Mouse (Mus musculus): ENCODE data around the gene Zfp385a. TPM values are rescaled to one million over a fixed set of nuclear protein-coding genes. Genes with fewer than 3 reads are reported as not detected.
"Not testable (repeated sequence)": the region's sequence is repeated elsewhere in the genome, so short reads cannot be mapped to it uniquely, and the experiment has no call there.

The Zfp385a gene
- total RNA-seq, 2 experiments from 2014 or later: 8.0 to 13.0 TPM

- Histone ChIP-seq H3K27ac (no peak overlapping the region), H3K4me3 (no peak overlapping the region)
- TF ChIP-seq CTCF (IDR thresholded peaks at IDR 0.05): peak; percentile 31; the same call in 1 of the 2 replicates
- intact Hi-C loops (cut with DNase I): loop anchor here (1.0 kb wide), 1 partner anchor 23 kb away; no protein-coding TSS in a partner anchor
- DNase-seq: no peak
Measured at GRCm38 (mm10) chr15:103284647-103285046, 55.2 kb downstream of the Zfp385a start.

- peak; percentile 71 for TF ChIP-seq CTCF (IDR thresholded peaks at IDR 0.05)
- DNase-seq: peak; percentile 57
- H3K4me3 ChIP-seq: no peak overlapping the region
- intact Hi-C loops (cut with DNase I): loop anchor here (1.0 kb wide), 1 partner anchor 23 kb away; no protein-coding TSS in a partner anchor
- H3K27ac ChIP-seq: no peak overlapping the region
Measured at GRCm38 (mm10) chr15:103284066-103284465, 55.8 kb downstream of the Zfp385a start.

- no peak overlapping the region for H3K27ac ChIP-seq
- no peak overlapping the region for H3K4me3 ChIP-seq
- TF ChIP-seq CTCF (IDR thresholded peaks at IDR 0.05): no peak
- intact Hi-C loops (cut with DNase I): loop anchor here (2.0 kb wide), 1 partner anchor 31 kb away; no protein-coding TSS in a partner anchor
- no peak for DNase-seq
Measured at GRCm38 (mm10) chr15:103281465-103282205, 58.3 kb downstream of the Zfp385a start.

DNA sequence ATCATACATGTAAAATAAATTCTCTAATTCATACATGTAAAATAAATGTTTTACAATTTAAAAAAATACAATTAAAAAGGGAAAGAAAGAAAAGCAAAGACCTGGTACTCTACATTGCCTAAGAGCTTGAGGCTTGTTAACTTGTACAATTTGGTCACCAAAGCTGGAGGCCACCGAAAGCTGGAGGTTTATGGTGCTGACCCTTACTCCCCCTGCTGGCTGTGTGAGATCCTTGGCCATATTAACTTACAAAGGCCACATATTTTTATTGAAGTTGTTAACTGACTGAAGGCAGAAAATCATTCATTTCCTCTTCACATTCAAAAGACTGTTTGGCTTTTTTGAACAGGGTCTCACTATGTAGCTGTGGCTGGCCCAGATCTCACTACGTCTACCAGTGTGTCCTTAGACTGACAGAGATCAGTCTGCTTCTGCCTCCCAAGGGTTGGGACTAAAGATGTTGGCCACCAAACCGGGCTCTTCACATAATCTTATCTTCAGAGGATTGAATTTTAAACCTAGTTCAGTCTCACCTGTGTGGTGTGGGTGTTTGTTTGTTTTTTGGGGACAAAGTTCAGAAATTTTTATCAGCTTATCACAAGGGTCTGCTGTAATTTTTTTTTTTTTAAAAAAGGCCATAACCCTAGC, 59.0 kb downstream of the Zfp385a start:
- DNase-seq: no peak
- TF ChIP-seq CTCF (IDR thresholded peaks at IDR 0.05): peak; percentile 65
- Histone ChIP-seq H3K4me3 (no peak overlapping the region), H3K27ac (no peak overlapping the region)
- intact Hi-C loops (cut with DNase I): loop anchor here (2.0 kb wide), 1 partner anchor 30 kb away; no protein-coding TSS in a partner anchor

GRCm38 (mm10) chr15:103279750-103280149, 60.1 kb downstream of the Zfp385a start:
- no peak for DNase-seq
- no peak overlapping the region for H3K4me3 ChIP-seq
- intact Hi-C loops (cut with DNase I): loop anchor here (2.0 kb wide), 1 partner anchor 29 kb away; no protein-coding TSS in a partner anchor
- no peak overlapping the region for H3K27ac ChIP-seq
- peak; percentile 65 for TF ChIP-seq CTCF (IDR thresholded peaks at IDR 0.05)

DNA sequence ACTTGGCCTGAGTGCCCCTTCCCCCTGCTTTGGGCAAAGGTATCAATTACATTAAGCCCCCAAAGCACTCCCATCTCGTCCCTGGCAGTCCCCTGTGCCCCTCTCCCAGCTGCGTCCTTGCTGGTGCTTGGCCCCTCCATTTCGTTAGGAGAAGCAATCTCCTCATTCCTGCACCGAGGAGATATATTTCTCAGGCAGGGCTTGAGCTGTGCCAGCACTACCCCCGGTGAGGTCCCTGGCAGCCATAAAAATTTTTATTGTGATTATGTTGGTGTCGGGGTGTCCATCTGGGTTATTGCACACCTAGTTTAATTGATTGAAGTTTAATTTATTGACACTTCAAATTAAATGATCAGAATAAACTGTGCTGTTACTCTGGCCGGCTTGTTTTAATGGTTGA, 61.9 kb downstream of the Zfp385a start:
- intact Hi-C loops (cut with DNase I): no loop called here
- no peak for DNase-seq
- no peak for TF ChIP-seq CTCF (IDR thresholded peaks at IDR 0.05)
- Histone ChIP-seq H3K27ac (no peak overlapping the region), H3K4me3 (no peak overlapping the region)

- DNase-seq; H3K4me3 ChIP-seq; H3K27ac ChIP-seq; intact Hi-C loops (cut with DNase I): not testable (repeated sequence)
Measured at GRCm38 (mm10) chr15:103275943-103276342, 64.0 kb downstream of the Zfp385a start.

DNA sequence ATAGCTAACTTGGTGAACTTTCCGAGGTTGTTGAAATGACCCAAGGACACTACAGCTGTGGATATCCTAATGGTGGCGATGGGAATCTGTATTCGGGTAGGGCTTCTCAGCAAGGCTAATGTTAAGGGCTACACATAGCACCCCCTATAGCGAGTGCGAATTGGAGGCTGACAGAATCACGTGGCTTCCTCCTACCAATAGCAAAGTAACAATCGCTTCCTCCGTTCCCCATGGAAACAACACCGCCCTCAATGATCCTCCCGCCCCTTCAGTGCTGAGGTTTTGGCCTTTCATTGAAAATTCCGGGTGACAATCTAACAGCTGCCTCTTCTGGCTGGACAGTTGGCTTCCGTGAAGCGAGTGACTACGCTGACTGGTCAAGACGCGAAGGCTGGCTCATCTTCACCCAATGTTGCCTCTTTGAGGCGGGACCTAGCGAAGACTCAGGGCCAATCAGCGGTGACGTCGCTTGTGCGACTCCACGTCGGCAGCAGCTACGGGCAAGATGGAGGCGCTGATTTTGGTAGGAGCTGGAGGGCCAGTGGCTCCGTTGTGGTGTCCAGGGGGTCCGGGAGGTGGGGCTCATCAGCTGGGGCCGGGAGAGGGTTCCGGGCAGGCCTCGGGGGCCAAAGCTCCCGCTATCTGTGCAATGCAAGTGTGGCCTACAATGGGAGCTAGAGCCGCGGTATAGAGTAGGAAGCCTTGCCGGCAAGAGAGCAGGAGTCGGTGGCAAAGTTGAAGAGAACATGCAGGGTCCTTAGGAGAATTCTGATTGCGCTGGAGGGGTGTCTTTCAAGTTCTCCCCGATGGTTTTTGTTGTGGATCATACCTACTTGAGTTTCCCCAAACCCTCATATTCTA, 67.2 kb downstream of the Zfp385a start, which contains the start of gene Copz1:
Gene Copz1 (plus strand): TSS at position 296 of the 861 bp plus-strand sequence.
- TF ChIP-seq CTCF (IDR thresholded peaks at IDR 0.05): peak; percentile 29; the same call in 1 of the 2 replicates
- peak; percentile 97 for DNase-seq
- peak within 1 kb of the TSS; percentile 92 for H3K27ac ChIP-seq
- intact Hi-C loops (cut with DNase I): no loop called here
- peak within 1 kb of the TSS; percentile 98 for H3K4me3 ChIP-seq

DNA sequence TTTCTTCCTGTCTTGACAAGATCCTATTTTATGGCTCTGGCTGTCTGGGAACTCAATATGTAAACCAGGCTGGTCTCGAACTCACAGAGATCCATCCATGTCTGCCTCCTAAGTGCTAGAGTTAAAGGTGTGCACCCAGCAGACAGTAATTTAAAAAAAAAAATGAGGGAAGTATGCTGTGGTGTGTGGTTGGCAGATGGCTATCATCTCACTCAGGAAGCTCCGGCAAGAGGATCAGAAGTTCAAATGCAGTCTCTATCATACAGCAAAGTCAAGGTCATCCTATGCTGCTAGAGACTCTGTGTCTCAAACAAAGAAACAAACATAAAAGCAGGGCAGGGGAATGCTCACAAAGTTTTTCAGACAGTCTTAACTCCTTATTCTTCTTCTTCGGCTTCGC, 71.0 kb downstream of the Zfp385a start:
- no peak overlapping the region for H3K4me3 ChIP-seq
- no peak for DNase-seq
- TF ChIP-seq CTCF (IDR thresholded peaks at IDR 0.05): no peak
- H3K27ac ChIP-seq: no peak overlapping the region
- intact Hi-C loops (cut with DNase I): no loop called here

- DNase-seq: no peak
- H3K27ac ChIP-seq: no peak overlapping the region
- intact Hi-C loops (cut with DNase I): no loop called here
- no peak for TF ChIP-seq CTCF (IDR thresholded peaks at IDR 0.05)
- H3K4me3 ChIP-seq: no peak overlapping the region
Measured at GRCm38 (mm10) chr15:103264794-103265193, 75.1 kb downstream of the Zfp385a start.

Small RNA genes lying within 50 kb of the gene (microRNA-seq; reads per million reads assigned to microRNA genes)
- gene Mir148b (98.3 reads per million, percentile 43 among the genes with 10 or more reads in this experiment), gene Mir6963 (not detected)

Other genes starting within 250 kb of the Zfp385a start
- gene Smug1, start 173.0 kb downstream of the Zfp385a start, total RNA-seq (2021): 10 to 100 TPM; 10.8 to 12.7 TPM
- 10 to 100 TPM; 24.4 to 36.6 TPM for gene Cbx5, start 100.3 kb downstream of the Zfp385a start, total RNA-seq (2021)
- gene Hnrnpa1, start 99.7 kb downstream of the Zfp385a start, total RNA-seq (2021): 10 to 100 TPM; 93.9 to 98.7 TPM
- gene Nfe2, start 81.7 kb downstream of the Zfp385a start, total RNA-seq (2021): not detected
- 10 to 100 TPM; 38.5 to 41.4 TPM for gene Copz1, start 67.4 kb downstream of the Zfp385a start, total RNA-seq (2021)
- gene Gpr84, start 29.5 kb downstream of the Zfp385a start, total RNA-seq (2021): not detected
- gene Itga5, start 26.7 kb upstream of the Zfp385a start, total RNA-seq (2021): 1 to 10 TPM; 5.0 to 10.0 TPM
- not detected for gene Gtsf1, start 90.4 kb upstream of the Zfp385a start, total RNA-seq (2021)
- gene Gtsf2, start 108.4 kb upstream of the Zfp385a start, total RNA-seq (2021): not detected
- under 1 TPM; 0.79 to 0.98 TPM for gene Nckap1l, start 113.7 kb upstream of the Zfp385a start, total RNA-seq (2021)
- under 1 TPM; 0.42 to 0.51 TPM for gene Pde1b, start 162.9 kb upstream of the Zfp385a start, total RNA-seq (2021)
- gene Ppp1r1a, start 197.9 kb upstream of the Zfp385a start, total RNA-seq (2021): 100 to 1,000 TPM in 1 of 2 experiments, 10 to 100 TPM in 1; 67.6 to 107 TPM
- not detected for gene Glycam1, start 225.0 kb upstream of the Zfp385a start, total RNA-seq (2021)